In the genomic region with DNA sequence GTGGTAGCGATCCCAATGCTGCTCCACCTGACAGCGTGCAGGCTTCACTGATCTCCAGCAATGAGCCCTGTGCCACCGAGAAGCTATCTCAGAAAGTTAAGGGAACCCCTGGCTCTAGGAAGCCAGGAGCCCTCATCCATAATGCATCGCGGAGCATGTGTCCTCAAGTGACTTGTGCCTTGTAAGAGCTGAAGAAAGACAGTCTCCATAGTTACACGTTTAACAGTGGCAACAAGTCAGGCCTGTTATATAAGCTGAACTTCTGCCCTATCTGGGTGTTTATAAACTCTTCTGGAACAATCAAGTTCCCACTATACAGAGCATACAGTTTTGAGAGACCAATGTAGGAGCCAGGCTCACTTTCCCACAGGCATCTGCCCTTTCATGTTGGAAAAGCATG, we compare ENCODE assay signal across 16 mouse cellular contexts. TPM values are rescaled to one million over a fixed set of nuclear protein-coding genes. Genes with fewer than 3 reads are reported as not detected.
A peak's percentile ranks its signal among the peaks of the same experiment; 100 is the strongest.
DNase-seq lines count a peak whose midpoint lies in the region; ATAC-seq and TF ChIP-seq lines count a peak whose summit lies in the region.
"Had no signal": no experiment of that assay in that cellular context is flagged by ENCODE, and none has a peak within 500 bp of the region (broad histone marks: within the 10 kb centered on the region; RNA-seq: fewer than 3 reads in every experiment).

No protein-coding gene starts in this region.

- 82% methylated on average over 6 of the region's 6 CpGs for WGBS in kidney, embryonic 15.5 days
- 67% methylated on average over 6 of the region's 6 CpGs for WGBS in small intestine, adult 2 months

- no peak for TF ChIP-seq CTCF in small intestine, adult 2 months (IDR thresholded peaks at IDR 0.05; ENCODE audit: extremely low read depth, insufficient read length, insufficient replicate concordance, low read depth, low read length)

- DNase-seq in kidney, adult 11 months = peak; percentile 86
- DNase-seq in lung, postnatal 25 days (ENCODE audit: low spot score) = peak; percentile 68
- no peak for DNase-seq in lung, postnatal 4 days
- DNase-seq in kidney, adult 9 months = peak; percentile 88
- DNase-seq in thymus, postnatal 4 days = no peak
- DNase-seq: cerebellum, adult 9-10 months; forebrain, postnatal 0 days; gastrocnemius, postnatal 36 days had no signal

- peaks cover 30% of the 10 kb centered on the region; the same call in 1 of the 2 replicates for H3K36me3 ChIP-seq in kidney, embryonic 15.5 days
- 0 out of 2 replicates have a peak, but pooled peaks cover 3% of the 10 kb centered on the region for H3K36me3 ChIP-seq in small intestine, adult 2 months (ENCODE audit: control insufficient read depth, insufficient read depth, low read length)
- H3K36me3 ChIP-seq: lung, embryonic 15.5 days had no signal

- H3K27me3 ChIP-seq in kidney, embryonic 15.5 days = no peaks in the 10 kb centered on the region
- no peaks in the 10 kb centered on the region for H3K27me3 ChIP-seq in small intestine, adult 2 months (ENCODE audit: control insufficient read depth, insufficient read depth, low read length)
- H3K27me3 ChIP-seq: limb, embryonic 15.5 days; lung, embryonic 15.5 days; stomach, embryonic 15.5 days had no signal

- no peak overlapping the region for H3K9ac ChIP-seq in kidney, embryonic 15.5 days
- H3K9ac ChIP-seq: forebrain, postnatal 0 days; hindbrain, embryonic 14.5 days; limb, embryonic 15.5 days; lung, embryonic 15.5 days; midbrain, embryonic 12.5 days; stomach, embryonic 15.5 days had no signal

- H3K4me1 ChIP-seq in kidney, embryonic 15.5 days = no peaks in the 10 kb centered on the region
- H3K4me1 ChIP-seq in small intestine, adult 2 months (ENCODE audit: control insufficient read depth, insufficient read depth, insufficient read length, low read length) = peaks cover 4% of the 10 kb centered on the region; the same call in 1 of the 2 replicates
- H3K4me1 ChIP-seq: limb, embryonic 15.5 days; lung, embryonic 15.5 days; midbrain, embryonic 12.5 days; stomach, embryonic 15.5 days had no signal

- H3K9me3 ChIP-seq in kidney, embryonic 15.5 days (replicated peaks) = no peaks in the 10 kb centered on the region
- H3K9me3 ChIP-seq: limb, embryonic 15.5 days; lung, embryonic 15.5 days; midbrain, embryonic 12.5 days; stomach, embryonic 15.5 days had no signal

- ATAC-seq in kidney, embryonic 15.5 days (replicated peaks; ENCODE audit: low FRiP score) = no peak
- ATAC-seq: forebrain, postnatal 0 days had no signal

- H3K4me2 ChIP-seq in kidney, embryonic 15.5 days = no peak overlapping the region
- H3K4me2 ChIP-seq: hindbrain, embryonic 14.5 days; limb, embryonic 15.5 days; lung, embryonic 15.5 days; midbrain, embryonic 12.5 days; stomach, embryonic 15.5 days had no signal

- no peak overlapping the region for H3K27ac ChIP-seq in kidney, embryonic 15.5 days
- H3K27ac ChIP-seq in small intestine, adult 2 months (ENCODE audit: insufficient read depth, low read depth, low read length) = peak overlapping the region; percentile 72
- H3K27ac ChIP-seq: hindbrain, embryonic 14.5 days; limb, embryonic 15.5 days; lung, embryonic 15.5 days; midbrain, embryonic 12.5 days; stomach, embryonic 15.5 days had no signal

- TF ChIP-seq POLR2A in small intestine, adult 2 months (IDR thresholded peaks at IDR 0.05; ENCODE audit: low read depth, low read length) = no peak

- H3K4me3 ChIP-seq in kidney, embryonic 15.5 days (replicated peaks) = no peak overlapping the region
- no peak overlapping the region for H3K4me3 ChIP-seq in small intestine, adult 2 months (ENCODE audit: low read depth, low read length)
- H3K4me3 ChIP-seq: erythroblast, embryonic 14.5 days; limb, embryonic 15.5 days; lung, embryonic 15.5 days; midbrain, embryonic 12.5 days; stomach, embryonic 15.5 days had no signal

RNA-seq across cellular contexts. Expression of gene Slc25a33, which starts 15.7 kb away (rescaled TPM):
- polyA plus RNA-seq in kidney, embryonic 15.5 days (2015; fragmentation: Nextera tagmentation; extraction: Ambion mirVana) = 14.2 and 16.0 TPM in 2 replicates
- polyA plus RNA-seq in small intestine, adult 2 months (2012; rRNA removed) = 4.5 and 5.3 TPM in 2 replicates

RNA-seq across cellular contexts. Expression of gene Tmem201, which starts 20.6 kb away (rescaled TPM):
- 35.4 and 42.2 TPM in 2 replicates for polyA plus RNA-seq in kidney, embryonic 15.5 days (2015; fragmentation: Nextera tagmentation; extraction: Ambion mirVana)
- 14.5 and 19.7 TPM in 2 replicates for polyA plus RNA-seq in small intestine, adult 2 months (2012; rRNA removed)

RNA-seq across cellular contexts. Expression of gene Pik3cd, which starts 56.1 kb away (rescaled TPM):
- 4.2 and 4.8 TPM in 2 replicates for polyA plus RNA-seq in kidney, embryonic 15.5 days (2015; fragmentation: Nextera tagmentation; extraction: Ambion mirVana)
- 7.0 and 11.7 TPM in 2 replicates for polyA plus RNA-seq in small intestine, adult 2 months (2012; rRNA removed)

Comparison
In these comparisons a context has a peak if more than half of its experiments do, and no peak if none do; other contexts are left out.
1. DNase-seq: peak in kidney, adult 11 months (single experiment), lung, postnatal 25 days (single experiment) and kidney, adult 9 months (single experiment); none in lung, postnatal 4 days (0 of 2) and thymus, postnatal 4 days (single experiment).